Mouse (Mus musculus) kidney, embryonic 16.5 days (tissue): ENCODE results near the gene Lrmda. TPM values are rescaled to one million over a fixed set of nuclear protein-coding genes. Genes with fewer than 3 reads are reported as not detected.

Source experiments
- ATAC-seq: fragments of 200-750 bp; cut with Nextera tagmentation; 2 replicates; pipeline ENCODE4 v1.8.0; 2017; ENCODE audit warnings: moderate TSS enrichment; ENCODE audit not compliant: low FRiP score, low TSS enrichment
- H3K27ac ChIP-seq: fragments of 300-500 bp; sonication (generic); 2 replicates; pipeline ENCODE4 v1.5.1; 2014; ENCODE audit warnings: low read length
- H3K27me3 ChIP-seq: fragments of 300-500 bp; sonication (generic); 2 replicates; pipeline ENCODE4 v1.6.1; 2014; ENCODE audit warnings: low read length, control low read depth, mixed read lengths; ENCODE audit not compliant: insufficient read depth
- H3K36me3 ChIP-seq: fragments of 300-500 bp; sonication (generic); 2 replicates; pipeline ENCODE4 v1.6.1; 2014; ENCODE audit warnings: low read length, control low read depth, mixed read lengths; ENCODE audit not compliant: insufficient read depth
- H3K4me1 ChIP-seq: fragments of 300-500 bp; sonication (generic); 2 replicates; pipeline ENCODE4 v1.6.1; 2014; ENCODE audit warnings: low read length, control low read depth, mixed read lengths; ENCODE audit not compliant: insufficient read depth
- H3K4me2 ChIP-seq: fragments of 300-500 bp; sonication (generic); replicated peaks from 2 replicates; pipeline ENCODE4 v1.6.1; 2014; ENCODE audit warnings: low read depth, low read length
- H3K4me3 ChIP-seq: fragments of 300-500 bp; sonication (generic); 2 replicates; pipeline ENCODE4 v1.5.1; 2014; ENCODE audit warnings: mild to moderate bottlenecking, low read length
- H3K9ac ChIP-seq: fragments of 300-500 bp; sonication (generic); replicated peaks from 2 replicates; pipeline ENCODE4 v1.6.1; 2014; ENCODE audit warnings: low read length
- H3K9me3 ChIP-seq: fragments of 300-500 bp; sonication (generic); 2 replicates; pipeline ENCODE4 v1.6.1; 2016; ENCODE audit warnings: low read length, control low read depth
- WGBS: fragments of 180-500 bp; shearing (Covaris S2); extraction: QIAGEN DNeasy Blood & Tissue Kit; methylation state at CpG from one replicate; pipeline ENCODE4 v1.1.7; 2014; 5-methylcytosine and 5-hydroxymethylcytosine counted together
- polyA plus RNA-seq: library from polyadenylated mRNA; unstranded; fragments of >200 nt; fragmentation: Nextera tagmentation; extraction: Ambion mirVana; gene quantifications from 2 replicates; pipeline ENCODE4 v1.2.1, GENCODE M21; 2015

The Lrmda gene
- polyA plus RNA-seq, 1 experiment from 2014 or later, result 0.76 TPM

GRCm38 (mm10) chr14:22874584-22874983, 855.1 kb downstream of the Lrmda start:
- no peaks in the 10 kb centered on the region for H3K4me1 ChIP-seq
- ATAC-seq, result no peak
- H3K27me3 ChIP-seq, result no peaks in the 10 kb centered on the region
- no peaks in the 10 kb centered on the region for H3K9me3 ChIP-seq
- no peak overlapping the region for H3K4me2 ChIP-seq
- no peak overlapping the region for H3K4me3 ChIP-seq
- 73% methylated on average over 3 of the region's 3 CpGs for whole genome bisulfite sequencing
- no peaks in the 10 kb centered on the region for H3K36me3 ChIP-seq
- H3K27ac ChIP-seq, result no peak overlapping the region
- H3K9ac ChIP-seq, result no peak overlapping the region

DNA sequence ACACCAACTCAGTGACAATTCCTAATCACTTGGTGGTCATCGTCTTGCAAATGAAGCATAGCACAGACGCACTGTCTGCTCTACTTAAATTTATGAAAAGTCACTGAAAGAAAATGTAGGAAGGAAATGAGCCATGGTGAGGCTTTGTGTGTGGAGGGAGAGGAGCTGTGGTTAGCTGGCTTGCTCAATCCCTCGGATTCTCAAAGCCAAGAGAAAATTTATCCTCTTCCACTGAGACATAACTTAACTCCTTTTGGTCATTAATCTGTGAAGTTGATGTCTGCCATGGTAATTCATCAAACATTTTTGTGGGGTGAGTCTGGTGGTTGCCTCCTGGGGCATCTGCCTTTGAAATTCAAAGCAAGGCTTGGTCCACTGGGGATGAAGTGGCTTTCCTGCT, 867.7 kb downstream of the Lrmda start:
- Histone ChIP-seq H3K27me3 (no peaks in the 10 kb centered on the region), H3K4me3 (no peak overlapping the region), H3K4me1 (0 out of 2 replicates have a peak, but pooled peaks cover 3% of the 10 kb centered on the region), H3K27ac (no peak overlapping the region), H3K9me3 (no peaks in the 10 kb centered on the region), H3K9ac (no peak overlapping the region), H3K36me3 (no peaks in the 10 kb centered on the region), H3K4me2 (no peak overlapping the region)
- 36% methylated on average over 3 of the region's 3 CpGs for WGBS
- no peak for ATAC-seq

- WGBS, result 100% methylated on average over 1 of the region's 1 CpGs
- Histone ChIP-seq H3K9me3 (no peaks in the 10 kb centered on the region), H3K4me3 (no peak overlapping the region), H3K27me3 (no peaks in the 10 kb centered on the region), H3K9ac (no peak overlapping the region), H3K27ac (no peak overlapping the region), H3K4me2 (no peak overlapping the region), H3K4me1 (no peaks in the 10 kb centered on the region), H3K36me3 (no peaks in the 10 kb centered on the region)
- ATAC-seq, result no peak
These were observed 879.8 kb downstream of the Lrmda start for GRCm38 (mm10) chr14:22899312-22899711.

DNA sequence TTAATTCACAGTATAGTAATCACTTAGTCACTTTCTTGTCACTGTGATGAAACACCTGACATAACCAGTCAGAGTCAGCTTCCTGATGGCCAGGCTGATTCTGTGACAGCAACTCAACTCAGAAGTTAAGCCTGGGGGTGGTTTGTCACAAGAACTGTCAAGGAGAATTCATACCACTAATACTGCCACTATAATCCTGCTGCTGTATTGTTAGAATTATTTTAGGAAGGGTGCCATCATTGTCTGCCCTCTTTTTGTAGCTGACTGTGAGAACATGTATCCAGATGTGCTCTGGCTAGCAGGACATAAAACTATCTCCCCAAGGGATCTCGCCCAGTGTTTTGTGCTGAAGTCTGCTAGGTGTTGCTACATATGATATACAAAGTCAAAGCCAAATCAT, 882.6 kb downstream of the Lrmda start:
- H3K4me2 ChIP-seq, result no peak overlapping the region
- ATAC-seq, result no peak

DNA sequence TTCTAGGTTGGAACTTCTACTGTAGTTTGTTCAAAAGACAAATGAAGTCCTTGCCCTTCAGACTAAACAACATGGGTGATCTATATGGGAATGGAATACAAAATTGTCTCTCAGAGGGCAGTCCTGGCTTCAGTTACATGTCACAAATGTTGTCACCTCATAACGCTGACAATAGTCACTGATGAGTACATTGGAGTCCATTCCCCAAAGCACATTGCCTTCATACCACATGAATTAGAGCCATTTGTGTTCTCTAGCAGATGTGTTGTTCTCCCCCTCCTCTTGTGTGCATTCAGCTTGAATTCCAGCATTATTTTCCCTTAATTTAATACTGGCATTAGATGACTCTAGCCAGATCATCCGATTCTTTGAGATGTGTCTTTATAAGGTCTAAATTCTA, 883.4 kb downstream of the Lrmda start:
- Histone ChIP-seq H3K4me1 (peaks cover 14% of the 10 kb centered on the region; the same call in 1 of the 2 replicates), H3K27me3 (no peaks in the 10 kb centered on the region), H3K4me2 (no peak overlapping the region), H3K36me3 (no peaks in the 10 kb centered on the region), H3K9me3 (no peaks in the 10 kb centered on the region), H3K4me3 (no peak overlapping the region), H3K9ac (no peak overlapping the region), H3K27ac (no peak overlapping the region)
- ATAC-seq, result no peak
- 93% methylated on average over 2 of the region's 2 CpGs for WGBS

More for the DNA sequence above, 882.6 kb downstream of the Lrmda start:
- Histone ChIP-seq H3K9ac (no peak overlapping the region), H3K4me1 (peaks cover 10% of the 10 kb centered on the region; the same call in 1 of the 2 replicates), H3K27me3 (no peaks in the 10 kb centered on the region), H3K9me3 (no peaks in the 10 kb centered on the region), H3K27ac (no peak overlapping the region), H3K36me3 (no peaks in the 10 kb centered on the region), H3K4me3 (no peak overlapping the region)
- WGBS, result 83% methylated on average over 1 of the region's 1 CpGs

DNA sequence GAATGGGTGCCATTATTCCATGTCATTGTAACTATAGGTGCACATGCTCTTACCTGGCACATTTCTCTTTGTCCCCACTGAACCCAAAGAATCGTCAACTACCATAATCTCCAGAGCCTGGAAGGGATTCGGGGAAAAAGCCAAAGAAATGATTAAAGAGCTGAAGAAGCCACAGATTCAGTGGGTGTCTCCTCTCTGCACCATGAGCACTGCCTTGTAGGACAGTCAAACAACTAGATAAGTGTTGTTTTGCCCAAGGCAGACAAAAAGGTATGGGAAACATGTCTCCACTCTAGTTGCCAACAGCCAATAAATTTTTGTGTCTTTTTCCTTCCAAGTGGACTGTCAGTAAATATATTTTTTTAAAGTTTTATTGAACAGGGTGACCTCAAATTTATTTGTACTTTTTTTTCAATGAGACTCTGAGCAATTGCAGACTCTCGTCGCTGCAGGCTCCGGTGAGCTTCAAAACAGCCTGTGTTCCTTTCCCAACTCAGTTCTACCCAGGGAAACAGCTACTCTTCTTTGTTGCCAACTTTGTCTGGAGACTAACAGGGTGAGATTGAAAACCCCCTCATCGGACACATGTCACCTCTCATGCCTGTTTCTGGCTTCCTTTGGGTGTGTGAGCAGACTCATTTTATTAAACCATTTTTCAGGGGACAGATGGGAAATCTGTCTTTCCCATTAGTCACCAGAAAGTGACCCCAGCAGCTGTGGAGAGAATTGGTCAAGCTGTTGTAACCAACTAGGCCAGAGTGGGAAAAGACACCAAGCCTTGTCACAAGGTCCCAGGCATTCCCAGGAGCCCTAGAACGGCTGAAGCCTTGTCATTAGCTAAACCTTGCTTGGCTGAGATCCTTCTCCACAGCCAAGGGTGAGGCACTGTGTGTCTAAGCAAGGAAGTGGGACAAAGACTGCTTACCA, 886.5 kb downstream of the Lrmda start:
- H3K9ac ChIP-seq, result no peak overlapping the region
- peaks cover 14% of the 10 kb centered on the region; the same call in 1 of the 2 replicates for H3K4me1 ChIP-seq
- H3K27ac ChIP-seq, result peak overlapping the region; percentile 26; the same call in 1 of the 2 replicates
- ATAC-seq, result peak; percentile 43; the same call in 1 of the 2 replicates
- H3K4me2 ChIP-seq, result no peak overlapping the region
- H3K4me3 ChIP-seq, result no peak overlapping the region
- H3K27me3 ChIP-seq, result no peaks in the 10 kb centered on the region
- WGBS, result 58% methylated on average over 7 of the region's 7 CpGs
- H3K9me3 ChIP-seq, result no peaks in the 10 kb centered on the region
- H3K36me3 ChIP-seq, result no peaks in the 10 kb centered on the region

- peak; percentile 62; the same call in 1 of the 2 replicates for ATAC-seq
- Histone ChIP-seq H3K9me3 (no peaks in the 10 kb centered on the region), H3K4me3 (no peak overlapping the region), H3K4me2 (no peak overlapping the region), H3K4me1 (peaks cover 14% of the 10 kb centered on the region; the same call in 1 of the 2 replicates), H3K9ac (no peak overlapping the region), H3K27me3 (no peaks in the 10 kb centered on the region), H3K36me3 (no peaks in the 10 kb centered on the region), H3K27ac (peak overlapping the region; percentile 26; the same call in 1 of the 2 replicates)
- 48% methylated on average over 4 of the region's 4 CpGs for WGBS
These were observed 887.2 kb downstream of the Lrmda start for GRCm38 (mm10) chr14:22906716-22907115.

- Histone ChIP-seq H3K4me1 (peaks cover 14% of the 10 kb centered on the region; the same call in 1 of the 2 replicates), H3K4me3 (no peak overlapping the region), H3K27me3 (no peaks in the 10 kb centered on the region), H3K9ac (no peak overlapping the region), H3K36me3 (no peaks in the 10 kb centered on the region), H3K4me2 (no peak overlapping the region), H3K9me3 (no peaks in the 10 kb centered on the region), H3K27ac (no peak overlapping the region)
- ATAC-seq, result 0 out of 2 replicates have a peak, but pooled peaks have one; percentile 33
- 52% methylated on average over 4 of the region's 4 CpGs for WGBS
These were observed 887.7 kb downstream of the Lrmda start for GRCm38 (mm10) chr14:22907221-22907620.

DNA sequence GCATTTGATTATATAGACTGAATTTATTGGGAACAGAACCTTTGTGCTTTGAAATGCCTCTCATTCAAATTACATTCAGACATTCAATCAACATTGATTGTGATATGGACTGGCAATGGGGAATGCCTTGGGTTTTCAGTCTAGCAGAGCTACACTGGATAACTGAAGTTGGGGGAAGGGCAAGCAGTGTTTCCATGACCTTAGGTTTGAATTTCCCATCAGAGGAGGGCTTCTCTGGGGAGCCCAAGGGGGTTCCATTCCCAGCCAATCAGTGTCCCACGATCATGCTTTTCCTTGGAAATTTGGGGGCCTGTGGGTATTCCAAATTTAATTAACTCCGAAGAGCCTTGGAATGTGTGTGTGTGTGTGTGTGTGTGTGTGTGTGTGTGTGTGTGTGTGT, 888.5 kb downstream of the Lrmda start:
- WGBS, result 84% methylated on average over 2 of the region's 2 CpGs
- Histone ChIP-seq H3K27me3 (no peaks in the 10 kb centered on the region), H3K9ac (no peak overlapping the region), H3K4me2 (no peak overlapping the region), H3K9me3 (no peaks in the 10 kb centered on the region), H3K4me3 (no peak overlapping the region), H3K4me1 (peaks cover 14% of the 10 kb centered on the region; the same call in 1 of the 2 replicates), H3K27ac (no peak overlapping the region), H3K36me3 (no peaks in the 10 kb centered on the region)
- ATAC-seq, result no peak

- no peak overlapping the region for H3K27ac ChIP-seq
- WGBS, result 95% methylated on average over 3 of the region's 3 CpGs
- ATAC-seq, result no peak
- H3K4me1 ChIP-seq, result no peaks in the 10 kb centered on the region
- no peak overlapping the region for H3K4me2 ChIP-seq
- no peak overlapping the region for H3K9ac ChIP-seq
- no peak overlapping the region for H3K4me3 ChIP-seq
- no peaks in the 10 kb centered on the region for H3K27me3 ChIP-seq
- no peaks in the 10 kb centered on the region for H3K9me3 ChIP-seq
- H3K36me3 ChIP-seq, result no peaks in the 10 kb centered on the region
These were observed 896.0 kb downstream of the Lrmda start for GRCm38 (mm10) chr14:22915463-22915862.
